Mouse (Mus musculus) adrenal gland, adult (tissue): Measurements from ENCODE around the gene Lrrk1.

Experiments
- DNase-seq, 2 experiments: peaks; one replicate each; pipeline ENCODE4 v3.0.0; 2022 to 2023; ENCODE audit warnings: low spot score in 1 of 2; ENCODE audit not compliant: inconsistent age in 2 of 2

The Lrrk1 gene

DNA sequence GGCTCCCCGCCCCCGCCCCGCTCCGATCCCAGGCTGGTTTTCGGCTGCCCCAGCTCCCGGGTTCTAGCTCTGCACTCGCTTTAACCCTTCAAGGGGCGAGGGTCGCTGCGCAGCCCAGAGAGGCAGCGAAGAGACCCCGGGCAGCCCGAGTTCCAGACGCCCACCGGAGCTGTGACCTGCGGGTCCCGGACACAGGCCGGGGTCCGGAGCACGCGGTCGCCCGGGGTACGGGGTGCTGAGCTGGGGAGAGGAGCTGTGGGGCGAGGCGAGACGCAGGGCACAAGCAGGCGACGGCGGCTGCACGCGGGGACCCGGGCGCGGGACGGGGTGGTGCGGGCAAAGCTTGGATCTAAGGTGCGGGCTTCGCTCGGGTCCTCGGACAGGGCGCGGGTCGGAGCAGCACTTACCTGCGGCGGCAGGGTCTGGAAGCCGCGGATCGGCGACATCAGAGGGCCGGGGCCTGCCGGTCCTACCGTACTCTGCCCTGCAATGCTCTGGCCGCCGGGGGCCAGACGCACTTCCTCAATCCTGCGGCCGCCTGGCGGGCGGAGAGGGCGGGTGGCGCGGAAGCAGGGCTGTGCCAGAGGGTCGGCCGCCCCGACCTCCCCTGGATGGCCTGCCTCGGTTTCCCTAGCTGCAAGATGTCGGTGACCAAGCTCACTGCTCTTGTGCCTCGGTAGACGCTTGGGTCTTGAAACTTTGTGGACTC lies at the start of gene Lrrk1:
Lrrk1 (minus strand) TSS at position 538 of the 709 bp plus-strand sequence.
- DNase-seq: peak; percentile 74 to 89

DNA sequence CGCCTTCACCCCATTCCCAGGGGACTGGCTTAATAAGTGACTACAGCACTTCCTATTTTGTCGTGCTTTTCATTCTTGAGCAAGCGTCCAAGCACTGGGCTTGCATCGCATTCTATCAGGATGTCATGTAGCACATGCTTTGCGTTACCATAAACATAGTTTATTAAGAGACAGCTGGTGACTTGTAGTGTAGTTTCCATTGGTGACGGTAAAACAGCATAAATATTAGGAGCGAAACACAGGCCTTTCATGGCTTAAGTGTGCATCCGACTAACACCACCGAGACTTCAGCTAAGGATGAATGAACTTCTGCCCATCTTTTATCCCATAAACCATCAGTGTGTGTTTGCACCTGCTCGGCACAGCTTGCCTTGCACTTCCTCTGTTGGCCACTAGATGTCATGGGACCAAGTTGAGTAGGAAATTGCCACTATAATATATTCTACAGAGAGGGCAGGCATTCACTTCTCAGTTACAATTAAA lies 46.3 kb upstream of the Lrrk1 start:
- peak; percentile 46 to 86 for DNase-seq

DNA sequence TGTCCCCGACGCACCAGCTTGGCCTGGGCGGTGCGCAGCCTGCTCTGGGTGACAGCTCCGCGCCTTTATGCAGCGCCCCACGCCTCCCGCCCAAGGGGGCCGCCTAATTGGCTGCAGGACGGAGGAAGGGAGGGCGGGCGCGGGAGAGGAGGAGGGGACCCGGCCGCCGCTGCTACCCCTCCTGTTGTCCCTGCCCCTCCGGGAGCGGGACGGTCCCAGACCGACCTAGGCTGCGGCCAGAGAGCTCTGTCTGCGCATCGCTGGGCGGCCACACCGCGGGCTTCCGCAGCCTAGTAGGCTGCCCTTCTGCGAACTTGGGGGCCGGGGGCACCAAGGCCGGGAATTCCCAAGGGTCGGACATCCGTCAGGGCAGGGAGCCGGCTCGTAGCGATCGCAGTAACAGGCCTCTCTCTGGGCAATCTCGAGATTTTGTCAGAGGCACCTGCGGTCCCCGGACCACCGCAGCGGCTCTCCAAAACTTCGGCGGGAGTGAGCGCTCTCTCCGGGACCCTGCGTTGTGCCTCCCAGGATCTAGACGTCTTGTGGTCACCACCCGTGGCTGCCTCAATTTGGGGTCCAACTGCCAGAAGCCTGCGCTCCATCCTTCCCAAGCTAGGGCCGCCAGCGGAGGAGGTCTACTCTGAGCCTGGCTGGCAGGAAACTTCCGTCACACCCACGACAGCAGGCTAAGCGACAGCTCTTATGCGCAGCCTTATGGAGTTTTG lies 39.4 kb upstream of the Lrrk1 start, which contains the start of gene Aldh1a3:
Aldh1a3 (minus strand) TSS at position 81 of the 725 bp plus-strand sequence.
- peak; percentile 58 to 73 for DNase-seq

DNA sequence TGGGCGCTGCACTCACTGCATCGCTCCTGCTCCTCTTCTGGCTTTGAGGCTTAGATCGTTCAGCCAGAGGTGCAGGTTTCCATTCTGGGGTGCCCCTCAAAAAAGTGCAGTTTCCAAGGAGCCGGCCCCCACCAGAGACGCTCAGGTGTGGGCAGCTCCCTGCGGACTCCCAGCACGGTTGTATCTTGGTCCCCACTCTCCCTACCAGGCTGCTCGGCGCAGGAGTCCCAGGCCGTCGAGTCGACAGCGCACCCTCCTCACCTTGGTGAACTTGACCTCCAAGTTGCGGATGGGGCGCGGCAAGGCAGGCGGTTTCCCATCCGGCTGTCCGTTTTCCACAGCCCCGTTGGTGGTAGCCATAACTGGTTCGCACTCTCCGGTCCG lies 38.9 kb upstream of the Lrrk1 start:
- no peak for DNase-seq

DNA sequence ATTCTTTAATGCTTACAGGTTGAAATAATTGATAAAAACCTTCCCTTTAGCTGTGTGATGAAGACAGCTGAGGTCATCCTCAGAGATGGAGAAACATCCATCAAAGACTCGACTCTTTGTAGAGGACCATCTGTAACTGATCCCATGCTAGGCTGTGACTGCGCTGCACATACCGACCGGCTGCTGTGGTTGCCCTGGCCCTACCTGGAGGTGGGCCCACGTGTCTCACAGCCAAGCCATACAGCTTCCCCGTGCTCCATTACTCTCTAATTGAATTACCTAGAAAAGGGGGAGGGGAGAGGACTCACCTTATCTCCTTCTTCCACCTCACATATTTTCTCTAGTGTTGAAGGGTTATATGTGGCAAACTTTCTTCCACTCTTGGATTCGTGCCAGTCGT lies 33.8 kb upstream of the Lrrk1 start:
- DNase-seq: no peak

DNA sequence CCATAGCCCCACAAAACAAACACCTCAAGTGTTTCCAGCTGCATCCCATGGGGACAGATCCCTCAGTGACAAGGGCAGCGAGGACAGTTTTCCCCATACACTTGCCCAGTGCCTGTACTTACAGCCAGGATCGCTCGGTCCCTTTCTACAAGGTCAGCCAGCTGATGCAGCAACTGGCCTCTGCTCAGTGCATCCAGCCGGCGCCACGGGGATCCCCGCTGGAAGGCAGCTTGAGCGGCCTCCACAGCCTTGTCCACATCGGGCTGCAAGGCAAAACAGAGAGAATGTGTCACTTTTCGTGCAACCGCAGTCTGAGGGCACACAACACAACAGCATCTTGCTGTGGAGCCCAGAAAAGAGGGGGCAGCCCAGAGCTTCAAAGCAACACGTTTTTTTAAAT lies 30.8 kb upstream of the Lrrk1 start:
- peak; percentile 62 to 68 for DNase-seq

DNA sequence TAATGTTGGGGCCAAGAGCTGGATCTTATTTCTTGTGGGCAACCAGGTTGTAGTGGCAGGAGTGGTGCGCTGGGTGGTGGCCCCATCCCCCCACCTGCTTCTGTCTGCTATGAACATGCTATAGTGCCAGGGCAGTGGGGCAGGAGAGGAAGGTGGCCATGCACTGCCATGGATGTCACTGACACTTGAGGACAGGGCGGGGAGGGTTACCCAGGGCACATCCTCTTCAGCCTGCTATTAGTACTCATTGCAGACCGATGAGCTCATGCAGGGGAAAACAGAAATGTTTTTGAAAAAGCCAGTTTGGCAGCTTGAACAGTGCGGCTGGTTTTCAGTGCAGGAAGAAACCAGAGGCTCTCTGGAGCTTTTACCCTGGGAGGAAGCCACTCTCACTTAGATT lies 28.7 kb upstream of the Lrrk1 start:
- DNase-seq: no peak

DNA sequence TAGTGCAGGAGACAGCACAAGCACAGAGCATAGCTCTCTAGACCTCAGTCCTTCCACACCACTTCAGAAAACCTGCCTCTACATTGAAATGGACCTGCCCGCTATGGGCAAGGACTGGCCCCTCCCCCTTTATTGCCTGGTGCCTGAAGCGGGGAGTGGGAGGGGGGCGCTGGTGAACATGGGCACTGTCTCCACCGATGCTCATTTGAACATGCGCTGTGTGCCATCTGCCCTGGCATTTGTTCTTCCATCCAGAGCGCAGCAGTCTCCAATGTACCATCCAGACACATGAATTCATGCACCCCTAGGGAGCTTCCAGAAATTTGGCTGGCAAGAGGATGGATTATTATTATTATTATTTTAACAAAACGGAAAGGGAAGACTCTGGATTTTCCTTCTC lies 24.9 kb upstream of the Lrrk1 start:
- no peak for DNase-seq

DNA sequence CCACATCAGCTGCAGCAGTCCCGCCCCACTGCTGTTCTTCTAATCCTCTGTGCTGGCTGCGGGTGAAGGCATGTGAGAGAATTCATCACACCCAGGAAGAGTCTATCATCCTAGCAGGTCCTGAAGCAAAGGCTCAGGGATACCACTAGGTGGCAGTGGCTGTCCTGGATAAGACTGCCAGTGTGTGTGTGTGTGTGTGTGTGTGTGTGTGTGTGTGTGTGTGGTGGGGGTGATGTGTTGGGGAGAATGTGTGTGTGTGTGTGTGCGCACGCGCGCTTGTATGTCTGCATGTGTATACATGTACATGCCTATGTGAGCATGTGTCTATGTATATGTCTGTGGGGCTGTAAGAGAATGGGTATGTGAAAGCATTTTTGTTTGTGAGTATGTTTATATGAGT lies 21.3 kb upstream of the Lrrk1 start:
- DNase-seq: peak in 1 of 2 experiments; percentile 72

DNA sequence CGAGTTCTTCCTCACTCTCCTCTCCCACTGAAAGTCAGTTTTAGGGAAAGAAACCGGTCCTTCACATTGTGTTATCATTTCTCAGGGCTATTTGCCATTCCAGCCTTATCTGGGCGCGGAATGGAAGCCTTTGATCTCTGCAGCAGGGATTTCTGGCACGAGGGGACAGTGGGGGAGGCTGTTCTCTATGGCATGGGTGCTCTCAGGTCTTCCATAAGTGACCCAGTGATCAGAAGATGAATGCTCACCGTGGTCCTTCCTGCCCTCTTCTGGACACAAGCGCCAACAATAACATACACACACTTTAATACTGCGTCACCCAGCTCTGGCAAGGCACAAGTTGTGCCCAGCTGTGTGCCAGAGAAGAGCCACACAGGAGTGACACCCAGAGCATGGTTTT lies 18.8 kb upstream of the Lrrk1 start:
- DNase-seq: peak; percentile 71 to 81

DNA sequence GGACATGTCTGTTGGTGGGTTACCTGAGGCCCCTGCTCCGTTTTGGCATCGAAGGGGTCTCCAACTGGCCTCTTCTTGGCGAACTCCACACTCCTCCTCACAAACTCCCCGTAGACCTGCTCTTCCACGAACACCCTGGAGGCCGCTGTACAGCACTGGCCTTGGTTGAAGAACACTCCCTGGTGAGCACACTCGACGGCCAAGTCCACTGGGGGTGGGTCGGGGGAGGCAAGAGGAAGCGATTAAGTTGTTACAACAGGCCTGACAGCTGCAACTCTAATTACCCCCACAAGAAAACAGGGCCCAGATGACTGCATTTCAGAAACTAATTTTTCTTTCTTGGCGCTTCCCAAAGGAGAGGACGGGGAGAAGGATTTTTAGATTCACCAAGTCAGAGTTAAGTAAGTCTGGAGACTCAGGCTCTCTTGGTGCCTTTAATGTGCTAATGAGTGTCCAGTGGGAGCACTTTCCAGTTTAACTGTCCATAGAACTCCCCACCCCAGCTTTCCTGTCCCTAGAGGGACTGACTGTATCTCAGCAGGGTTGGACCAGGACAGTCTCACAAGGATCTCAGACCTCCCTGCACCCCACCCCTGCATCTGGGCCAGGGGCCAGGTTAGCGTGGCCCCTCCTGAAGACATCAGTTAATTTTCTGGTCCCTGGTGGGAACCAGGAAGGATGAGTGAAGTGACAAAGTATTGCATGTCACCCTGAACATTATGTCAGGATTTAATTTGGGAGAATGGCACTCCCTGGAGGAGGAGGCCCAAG lies 18.0 kb upstream of the Lrrk1 start:
- peak in 1 of 2 experiments; percentile 56 for DNase-seq

DNA sequence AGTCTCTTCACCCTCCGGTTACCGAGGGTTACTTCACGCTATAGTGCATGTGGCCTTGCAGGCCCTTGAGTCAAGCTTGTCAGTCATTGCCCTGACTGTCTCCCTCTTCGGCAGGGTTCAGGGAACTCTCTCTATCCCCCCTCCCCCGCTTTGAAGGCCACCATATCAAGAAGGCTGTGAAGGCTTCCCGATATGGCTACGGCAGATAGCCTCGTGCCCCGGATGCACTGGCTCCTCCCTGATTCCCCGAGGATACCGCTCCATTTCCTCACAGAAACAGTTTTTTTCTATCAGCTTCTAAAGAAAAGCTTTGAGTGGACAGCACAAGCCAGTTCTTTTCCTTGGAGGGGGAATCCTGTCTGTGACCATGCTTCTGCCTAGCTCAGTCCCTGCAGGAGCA lies 17.4 kb upstream of the Lrrk1 start:
- DNase-seq: peak; percentile 45 to 81

DNA sequence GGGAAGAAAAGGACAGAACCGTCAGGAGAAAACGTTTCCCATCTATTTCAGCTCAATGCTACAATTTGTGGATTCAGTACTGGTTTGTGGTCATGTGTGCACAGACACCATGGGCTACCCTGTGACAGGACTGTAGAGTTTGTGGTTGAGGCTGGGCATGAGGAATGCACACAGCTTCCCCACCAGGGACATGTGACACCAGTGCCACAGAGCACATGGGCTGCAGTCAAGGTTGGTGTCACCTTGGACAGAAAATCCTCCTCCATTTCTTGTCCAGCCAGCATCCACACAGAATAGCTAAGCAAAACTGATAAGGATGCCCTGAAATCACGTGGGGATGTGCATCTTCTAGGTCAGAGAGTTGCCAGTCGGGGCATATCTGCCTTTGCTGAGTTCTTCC lies 16.7 kb upstream of the Lrrk1 start:
- peak; percentile 27 to 69 for DNase-seq

DNA sequence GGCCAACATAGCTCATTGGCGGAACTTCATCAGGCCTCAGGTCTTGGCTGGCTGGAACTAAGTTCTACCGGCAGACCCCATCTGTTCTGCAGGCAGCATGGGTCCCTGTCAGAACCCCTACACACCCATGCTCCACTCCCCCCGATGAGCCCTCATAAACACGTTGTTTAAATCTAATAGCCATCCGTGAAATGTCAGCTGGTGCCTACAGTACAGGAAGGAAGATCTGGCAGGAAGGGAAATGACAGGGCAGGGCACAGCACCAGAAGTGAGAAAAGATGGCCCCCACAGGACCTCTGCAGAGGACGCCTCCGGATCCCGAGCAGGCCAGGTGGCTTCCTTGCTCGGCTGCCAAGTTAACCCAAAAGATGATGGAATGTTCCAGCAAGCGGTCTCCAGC lies 16.0 kb upstream of the Lrrk1 start:
- DNase-seq: peak; percentile 26 to 50

DNA sequence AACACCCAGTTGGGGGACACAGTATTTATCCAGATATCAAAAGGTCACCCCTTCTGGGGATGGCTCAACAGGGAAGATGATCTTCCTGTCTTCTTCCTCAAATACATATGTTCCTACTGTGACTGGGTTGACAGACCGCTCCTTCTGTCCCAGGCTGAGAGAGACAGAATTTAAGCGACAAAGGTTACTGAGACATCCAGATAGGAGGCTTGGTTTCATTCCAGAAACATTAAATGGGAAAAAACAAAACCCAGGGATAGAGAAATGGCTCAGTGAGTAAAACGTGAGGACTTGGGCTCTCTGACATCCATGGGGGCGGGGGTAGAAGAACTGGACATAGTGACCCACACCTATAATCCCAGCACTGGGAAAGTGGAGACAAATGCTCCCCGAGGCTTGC lies 14.7 kb upstream of the Lrrk1 start:
- no peak for DNase-seq

DNA sequence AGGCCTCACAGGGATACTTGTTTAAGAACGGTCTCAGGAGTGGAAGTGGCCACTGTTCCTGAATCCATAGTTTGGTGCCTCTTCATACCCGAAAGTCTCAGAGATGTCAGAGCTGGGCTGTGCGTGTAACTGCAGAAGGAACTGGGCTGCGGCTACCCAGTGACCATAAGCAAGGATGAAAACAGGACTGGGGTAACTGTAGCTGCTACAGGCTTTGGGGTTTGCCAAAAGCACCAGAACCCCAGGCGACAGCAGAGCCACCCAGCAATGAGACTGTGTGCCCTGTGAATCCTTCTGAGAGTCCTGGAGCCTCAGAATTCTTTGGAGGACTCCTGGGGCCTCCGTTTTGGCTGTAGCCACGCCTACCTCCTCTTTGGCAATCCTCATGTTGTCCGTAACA lies 13.5 kb upstream of the Lrrk1 start:
- DNase-seq: no peak

DNA sequence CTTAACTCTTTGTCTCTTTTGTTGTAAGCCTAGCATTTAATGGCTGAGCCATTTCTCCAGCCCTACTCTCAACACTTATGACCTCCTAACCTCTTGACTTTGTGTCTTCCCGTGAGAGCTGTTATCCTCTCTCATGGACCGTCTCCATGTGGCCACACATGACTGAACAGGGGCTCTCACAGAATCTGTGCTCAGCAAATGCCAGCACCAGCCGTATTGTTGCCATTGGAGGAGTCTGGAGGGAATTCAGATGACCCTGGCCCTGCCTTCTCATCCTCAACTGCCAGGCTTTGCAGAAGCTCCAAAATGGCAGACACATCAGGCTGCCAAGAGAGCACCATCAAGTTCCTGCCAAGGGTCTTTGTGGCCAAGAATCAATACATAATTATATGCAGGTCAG lies 9.1 kb upstream of the Lrrk1 start:
- DNase-seq: no peak

DNA sequence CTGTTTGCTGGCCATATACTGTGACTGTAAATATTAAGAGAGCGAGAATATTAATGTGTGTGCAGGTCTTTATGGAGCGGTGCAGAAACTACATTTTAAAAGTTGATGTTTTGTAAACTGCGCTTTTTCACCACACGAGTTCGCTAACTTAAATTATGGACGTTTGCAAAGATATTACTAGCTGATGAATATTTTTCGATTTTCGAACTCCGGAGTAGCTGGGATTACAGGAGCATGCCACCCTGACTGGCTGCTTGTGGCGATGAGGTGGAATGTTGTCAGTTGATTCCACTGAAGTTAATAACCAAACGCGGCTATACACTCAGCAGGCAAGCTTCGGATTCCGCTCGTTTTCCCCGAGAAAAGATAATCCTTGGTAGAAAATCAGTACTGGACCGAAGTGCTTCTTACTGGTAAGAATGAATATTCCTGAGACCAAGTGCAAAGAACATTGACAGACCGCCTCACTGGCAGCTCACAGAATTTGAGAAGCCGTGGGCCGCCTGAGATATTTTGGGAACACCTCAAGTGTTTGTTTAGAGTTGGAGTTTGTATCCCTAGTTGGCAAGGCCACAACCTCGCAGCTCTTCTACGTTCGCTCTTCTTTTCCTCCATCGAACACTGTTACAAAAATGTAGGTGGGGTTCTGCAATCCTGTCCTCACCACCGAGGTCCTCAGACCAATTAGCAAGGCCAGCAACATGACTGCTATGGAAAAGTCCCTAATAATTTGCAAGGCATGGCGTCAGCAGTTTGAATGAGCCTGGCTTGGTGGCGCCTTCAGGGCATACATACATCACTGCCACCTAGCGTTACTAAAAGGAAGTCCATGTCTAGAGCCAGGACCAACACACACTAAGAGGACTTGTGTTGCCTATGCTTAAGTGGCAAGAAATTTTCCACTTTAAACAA lies 727 bp upstream of the Lrrk1 start:
- peak; percentile 73 to 93 for DNase-seq

DNA sequence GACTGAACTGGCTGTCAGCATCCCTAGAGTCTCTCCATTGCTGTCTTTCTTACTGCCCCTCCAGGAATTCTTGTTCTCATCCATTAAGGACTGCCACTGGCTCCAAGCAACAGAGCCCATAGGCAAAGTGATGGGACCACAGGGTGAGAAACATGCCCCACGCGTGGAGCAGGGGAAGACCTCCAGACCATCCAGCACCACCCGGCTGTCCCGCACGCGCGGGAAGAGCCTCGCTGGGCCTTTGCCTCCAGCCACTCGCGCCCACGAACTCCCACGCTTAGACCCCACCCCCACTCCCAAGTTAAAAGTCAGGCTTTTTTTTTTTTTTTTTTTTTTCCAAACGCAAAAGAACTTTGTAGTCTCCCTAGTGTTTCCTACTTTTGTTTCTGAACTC lies 734 bp downstream of the Lrrk1 start:
- peak in 1 of 2 experiments; percentile 72 for DNase-seq

DNA sequence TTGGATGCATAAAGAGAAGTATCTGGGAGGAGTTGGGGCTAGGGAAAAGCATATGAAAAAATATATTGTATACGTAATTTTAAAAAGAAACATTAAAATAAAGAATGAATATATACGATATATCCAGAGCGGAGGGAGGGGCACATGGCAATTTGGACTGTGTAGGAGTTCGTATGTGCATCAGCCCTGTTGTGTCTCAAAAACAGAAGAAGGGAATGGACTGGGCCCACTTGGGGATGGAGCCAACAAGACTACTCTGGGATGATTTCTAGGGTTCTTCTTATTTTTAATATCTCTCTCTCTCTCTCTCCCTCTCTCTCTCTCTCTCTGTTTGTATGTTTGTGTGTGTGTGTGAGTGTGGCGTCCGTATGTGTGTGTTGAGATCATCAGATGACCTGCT lies 1.7 kb downstream of the Lrrk1 start:
- no peak for DNase-seq

DNA sequence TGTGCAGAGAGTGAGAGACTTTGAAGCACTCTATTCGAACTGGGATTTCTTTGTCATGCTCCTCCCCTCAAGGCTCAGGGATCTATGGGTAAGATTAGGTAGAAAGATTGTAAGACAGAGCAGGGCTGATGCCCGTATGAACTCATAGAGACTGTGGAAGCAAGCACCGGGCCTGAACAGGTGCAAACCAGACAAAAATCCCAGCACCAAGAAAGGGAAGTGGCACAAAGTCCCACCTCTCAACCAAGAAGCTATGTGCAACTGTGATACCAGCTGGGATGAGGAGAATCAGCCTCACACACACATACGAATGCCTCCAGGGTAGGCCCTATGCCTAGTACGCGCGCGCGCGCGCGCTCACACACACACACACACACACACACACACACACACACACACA lies 2.3 kb downstream of the Lrrk1 start:
- no peak for DNase-seq
